Mouse (Mus musculus): ENCODE results near the gene Gm21095. TPM values are rescaled to one million over a fixed set of nuclear protein-coding genes. Genes with fewer than 3 reads are reported as not detected.
"Not testable (repeated sequence)": the region's sequence is repeated elsewhere in the genome, so short reads cannot be mapped to it uniquely, and the experiment has no call there.

Gm21095 gene
- total RNA-seq (2021) = not detected
- long read RNA-seq, experiment 1 = 0 reads
- long read RNA-seq, experiment 2 = 0 reads

GRCm38 (mm10) chrY:84096979-84097378 lies at the start of gene Gm21095:
Gene Gm21095, plus strand, starts transcription at chrY:84097279.
- not testable (repeated sequence) for DNase-seq (ENCODE audit: low spot score in 2 of 2)

Measured in adrenal gland, adult 18-20 months (tissue).